Mouse (Mus musculus) CH12.LX (cell line): ENCODE data around the gene Vegfb. TPM values are rescaled to one million over a fixed set of nuclear protein-coding genes. Genes with fewer than 3 reads are reported as not detected.

Experiments
- DNase-seq: peaks from one replicate; pipeline ENCODE4 v3.0.0-alpha.2; 2013; ENCODE audit errors: extremely low read depth
- H3K27ac ChIP-seq: 2 replicates; pipeline ENCODE4 v1.5.1; 2012; ENCODE audit warnings: low read depth, mild to moderate bottlenecking, control low read depth, moderate library complexity; ENCODE audit not compliant: insufficient read depth
- H3K27me3 ChIP-seq: replicated peaks from 2 replicates; pipeline ENCODE3; 2012; ENCODE audit warnings: inconsistent platforms
- H3K36me3 ChIP-seq, 2 experiments: replicated peaks in 1 of 2; 2 replicates each; pipeline versions ENCODE3 to v1.6.1; 2012; ENCODE audit warnings: inconsistent platforms in 1 of 2, low read length in 1 of 2, mild to moderate bottlenecking in 1 of 2, mixed read lengths in 1 of 2, moderate library complexity in 1 of 2; ENCODE audit not compliant: control insufficient read depth in 1 of 2, insufficient read depth in 1 of 2
- H3K4me1 ChIP-seq, 2 experiments: 2 replicates each; pipeline ENCODE4 v1.6.1; 2012; ENCODE audit warnings: inconsistent platforms in 1 of 2, moderate library complexity in 1 of 2; ENCODE audit not compliant: insufficient read depth in 2 of 2, control insufficient read depth in 1 of 2
- H3K4me2 ChIP-seq: 2 replicates; pipeline ENCODE4 v1.6.1; 2012; ENCODE audit warnings: low read depth, mild to moderate bottlenecking, control low read depth; ENCODE audit not compliant: poor library complexity, insufficient read depth, severe bottlenecking
- H3K4me3 ChIP-seq, 3 experiments: fragments of 150-350 bp in 1 of 3; sonication (generic) in 1 of 3; replicated peaks in 1 of 3; 2 replicates each; pipeline versions ENCODE3 to v1.5.1; 2011 to 2012; ENCODE audit warnings: low read depth in 2 of 3, low read length in 2 of 3, mild to moderate bottlenecking in 2 of 3, moderate library complexity in 2 of 3, control low read depth in 1 of 3, improper control_type of control experiment in 1 of 3, inconsistent platforms in 1 of 3, mixed read lengths in 1 of 3; ENCODE audit not compliant: poor library complexity in 1 of 3
- H3K79me2 ChIP-seq: replicated peaks from 2 replicates; pipeline ENCODE4 v1.6.1; 2012; ENCODE audit warnings: mild to moderate bottlenecking, moderate library complexity; ENCODE audit not compliant: control insufficient read depth, poor library complexity, insufficient read depth, severe bottlenecking; ENCODE audit errors: extremely low read depth
- H3K9ac ChIP-seq: 2 replicates; pipeline ENCODE4 v1.6.1; 2012; ENCODE audit warnings: low read depth, mild to moderate bottlenecking, control low read depth, moderate library complexity; ENCODE audit not compliant: insufficient read depth
- H3K9me3 ChIP-seq: replicated peaks from 2 replicates; pipeline ENCODE3; 2012; ENCODE audit warnings: low read length, inconsistent platforms, mixed read lengths
- ELF1 ChIP-seq: IDR thresholded peaks from 2 replicates; pipeline ENCODE4 v1.6.1; 2014; ENCODE audit warnings: low read depth, mild to moderate bottlenecking, inconsistent platforms, low read length, improper control_type of control experiment
- ETS1 ChIP-seq: conservative IDR thresholded peaks from 2 replicates; pipeline ENCODE4 v1.6.1; 2012; ENCODE audit warnings: low read depth, mild to moderate bottlenecking, inconsistent platforms, low read length, improper control_type of control experiment, moderate library complexity
- HCFC1 ChIP-seq: IDR thresholded peaks from 2 replicates; pipeline ENCODE4 v1.6.1; 2012; ENCODE audit warnings: low read depth, mild to moderate bottlenecking, inconsistent platforms, low read length, improper control_type of control experiment
- JUND ChIP-seq: conservative IDR thresholded peaks from 2 replicates; pipeline ENCODE4 v1.6.1; 2011; ENCODE audit warnings: low read depth, low read length, improper control_type of control experiment
- MXI1 ChIP-seq: IDR thresholded peaks from 2 replicates; pipeline ENCODE4 v1.6.1; 2011; ENCODE audit warnings: mild to moderate bottlenecking, low read depth, low read length, improper control_type of control experiment
- NELFE ChIP-seq: IDR thresholded peaks from 2 replicates; pipeline ENCODE4 v1.6.1; 2011; ENCODE audit warnings: low read depth, low read length, improper control_type of control experiment
- POLR2A ChIP-seq: IDR thresholded peaks from 2 replicates; pipeline ENCODE4 v1.6.1; 2011; ENCODE audit warnings: low read depth, mild to moderate bottlenecking, improper control_type of control experiment, low read length
- SIN3A ChIP-seq: IDR thresholded peaks from 2 replicates; pipeline ENCODE4 v1.6.1; 2012; ENCODE audit warnings: low read length, improper control_type of control experiment, inconsistent platforms
- SMC3 ChIP-seq: IDR thresholded peaks from 2 replicates; pipeline ENCODE4 v1.6.1; 2011; ENCODE audit warnings: low read depth, low read length, improper control_type of control experiment
- TBP ChIP-seq: conservative IDR thresholded peaks from 2 replicates; pipeline ENCODE4 v1.6.1; 2011; ENCODE audit warnings: low read depth, low read length, improper control_type of control experiment
- TCF12 ChIP-seq: IDR thresholded peaks from 2 replicates; pipeline ENCODE4 v1.6.1; 2014; ENCODE audit warnings: low read depth, mild to moderate bottlenecking, inconsistent platforms, low read length, improper control_type of control experiment
- UBTF ChIP-seq: IDR thresholded peaks from 2 replicates; pipeline ENCODE4 v1.6.1; 2012; ENCODE audit warnings: low read depth, mild to moderate bottlenecking, inconsistent platforms, low read length, improper control_type of control experiment, moderate library complexity
- ZKSCAN1 ChIP-seq: IDR thresholded peaks from 2 replicates; pipeline ENCODE4 v1.6.1; 2012; ENCODE audit warnings: low read depth, inconsistent platforms, low read length, improper control_type of control experiment, borderline replicate concordance
- ZMIZ1 ChIP-seq: IDR thresholded peaks from 2 replicates; pipeline ENCODE4 v1.6.1; 2012; ENCODE audit warnings: low read depth, mild to moderate bottlenecking, inconsistent platforms, low read length, improper control_type of control experiment
- dilution Hi-C: fragments of 300-500 bp; cut with MboI; formaldehyde crosslinking; loops from 2 replicates; pipeline ENCODE4 v1.14.3; 2020; ENCODE audit warnings: low sequenced_read_pairs; ENCODE audit not compliant: extremely low pct_unique_long_range_greater_than_20kb, extremely low pct_ligation_motif_present
- in situ Hi-C: fragments of 300-500 bp; cut with MboI; formaldehyde crosslinking; loops from 3 replicates; pipeline ENCODE4 v1.14.3; 2019; ENCODE audit warnings: low sequenced_read_pairs, low pct_ligation_motif_present, low pct_unique_long_range_greater_than_20kb, mixed read lengths
- polyA plus RNA-seq: library from polyadenylated mRNA; unstranded; fragments of >175 nt; gene quantifications from 2 replicates; pipeline ENCODE4 v1.2.1, GENCODE M21; 2012; ENCODE audit warnings: low read depth; ENCODE audit not compliant: insufficient read length
- total RNA-seq, 2 experiments: library from RNA; depleted of rRNA; stranded (reverse); fragments of 300-350 nt in 1 of 2; fragments of >200 nt in 1 of 2; gene quantifications; 2 replicates each; pipeline ENCODE4 v1.2.3; 2012 to 2014

Vegfb gene
- total and polyA plus RNA-seq, 3 experiments, result 3.2 to 35.1 (median 13.2) TPM

DNA sequence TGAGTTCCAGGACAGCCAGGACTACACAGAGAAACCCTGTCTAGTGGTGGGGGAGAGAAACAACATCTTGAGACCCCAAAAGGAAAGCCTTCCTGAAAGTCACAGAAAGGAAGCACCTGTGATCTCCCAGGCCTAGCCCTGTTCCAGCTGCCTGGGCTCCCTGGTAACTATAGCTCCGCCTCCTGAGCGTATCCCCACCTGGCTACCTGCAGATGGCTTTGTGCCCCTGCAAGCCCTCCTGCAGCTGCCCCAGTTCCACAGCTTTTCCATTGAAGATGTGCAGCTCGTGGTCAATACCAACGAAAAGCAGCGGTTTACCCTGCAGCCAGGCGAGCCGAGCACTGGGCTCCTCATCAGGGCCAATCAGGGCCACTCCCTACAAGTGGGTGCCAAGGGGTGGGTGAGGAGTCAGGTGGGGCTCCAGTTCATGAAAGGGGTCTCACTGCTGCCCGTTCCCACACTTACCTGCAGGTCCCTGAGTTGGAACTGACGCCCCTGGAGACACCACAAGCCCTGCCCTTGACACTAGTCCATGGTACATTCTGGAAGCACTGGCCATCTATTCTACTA, 10.4 kb upstream of the Vegfb start:
- Histone ChIP-seq H3K36me3 (peaks cover 42 to 51% of the 10 kb centered on the region in 2 experiments), H3K4me2 (no peak overlapping the region), H3K4me3 (no peak overlapping the region), H3K4me1 (peaks cover 4 to 51% of the 10 kb centered on the region in 2 experiments), H3K9ac (no peak overlapping the region)
- dilution Hi-C loops, result no loop called here
- no peak for DNase-seq
- no peak for TF ChIP-seq UBTF
- TF ChIP-seq, all 38 proteins: peak for 0
- Histone ChIP-seq H3K9me3 (no peaks in the 10 kb centered on the region), H3K79me2 (no peaks in the 10 kb centered on the region), H3K27me3 (no peaks in the 10 kb centered on the region), H3K27ac (no peak overlapping the region)
- in situ Hi-C loops, result no loop called here

DNA sequence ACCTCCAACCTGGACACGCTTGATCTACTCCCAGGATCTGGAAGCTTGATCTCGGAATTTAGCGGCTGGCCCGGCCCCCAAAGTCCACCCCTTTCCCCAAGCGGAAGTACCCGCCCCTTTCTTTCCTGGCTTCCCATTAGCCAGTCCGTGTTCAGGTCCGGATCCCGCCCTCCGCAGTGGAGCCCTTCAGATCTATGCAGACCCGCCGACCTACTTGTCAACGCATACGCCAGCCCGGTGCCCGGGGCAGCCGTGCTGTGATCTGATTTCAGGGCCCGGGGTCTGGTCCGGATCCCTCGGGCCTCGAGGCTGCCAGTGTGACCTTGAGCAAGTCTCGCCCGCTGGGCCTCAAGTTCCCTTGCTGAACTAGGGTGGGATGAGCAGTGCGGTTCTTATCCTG, 8.6 kb upstream of the Vegfb start, which contains the start of the genes Nudt22 and Trpt1:
TSS of gene Nudt22 (minus strand) at position 112 of the 400 bp plus-strand sequence.
TSS of gene Trpt1 (plus strand) at position 126 of the 400 bp plus-strand sequence.
- TF ChIP-seq SIN3A (peak; percentile 54; the same call in 1 of the 2 replicates), MXI1 (no peak), TBP (no peak), ETS1 (no peak), TCF12 (peak; percentile 22; the same call in 1 of the 2 replicates), HCFC1 (peak; percentile 54), SMC3 (no peak), ELF1 (peak; percentile 78), ZKSCAN1 (no peak), NELFE (0 out of 2 replicates have a peak, but pooled peaks have one; percentile 49), POLR2A (peak; percentile 61; the same call in 1 of the 2 replicates), JUND (no peak), ZMIZ1 (0 out of 2 replicates have a peak, but pooled peaks have one; percentile 4)
- dilution Hi-C loops, result no loop called here
- Histone ChIP-seq H3K27me3 (no peaks in the 10 kb centered on the region), H3K9ac (peak within 1 kb of the TSS; percentile 62), H3K9me3 (no peaks in the 10 kb centered on the region), H3K27ac (no peak within 1 kb of the TSS), H3K4me2 (peak within 1 kb of the TSS; percentile 67), H3K4me3 (peak within 1 kb of the TSS; percentile 63 to 90 (median 69)), H3K79me2 (no peaks in the 10 kb centered on the region), H3K4me1 (peaks cover 4 to 56% of the 10 kb centered on the region in 2 experiments), H3K36me3 (peaks cover 25 to 33% of the 10 kb centered on the region in 2 experiments)
- DNase-seq, result peak; percentile 83
- in situ Hi-C loops, result no loop called here
